Mouse (Mus musculus) E14TG2a.4 (cell line): ENCODE results near the gene Klhl12.

Experiments used
- CTCF ChIP-seq: conservative IDR thresholded peaks from 2 replicates; pipeline ENCODE4 v1.5.1; 2014; ENCODE audit warnings: low read length
- NANOG ChIP-seq: IDR thresholded peaks from 2 replicates; pipeline ENCODE4 v1.6.1; 2014; ENCODE audit warnings: borderline replicate concordance, low read length, mixed read lengths

DNA sequence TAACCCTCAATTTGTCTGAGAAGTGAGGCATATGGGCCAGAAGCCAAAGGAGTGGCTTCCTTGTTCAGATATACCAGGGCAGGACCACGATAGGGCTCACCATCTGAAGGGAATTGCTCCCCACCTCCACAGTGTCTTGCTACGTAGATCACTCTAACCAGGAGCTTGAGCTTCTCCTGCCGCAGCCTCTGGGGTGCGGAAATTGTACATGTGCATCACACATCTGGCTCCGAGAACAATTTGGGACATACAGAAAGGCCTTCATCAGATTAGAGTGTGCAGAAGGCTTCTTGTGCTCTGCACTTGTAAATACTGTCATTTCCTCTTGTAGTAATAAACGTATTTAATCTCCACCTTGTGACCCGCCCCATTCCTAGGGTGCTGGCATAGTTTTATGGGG is 65.8 kb downstream of the Klhl12 start:
- TF ChIP-seq CTCF (no peak), NANOG (no peak)
